In the genomic region with DNA sequence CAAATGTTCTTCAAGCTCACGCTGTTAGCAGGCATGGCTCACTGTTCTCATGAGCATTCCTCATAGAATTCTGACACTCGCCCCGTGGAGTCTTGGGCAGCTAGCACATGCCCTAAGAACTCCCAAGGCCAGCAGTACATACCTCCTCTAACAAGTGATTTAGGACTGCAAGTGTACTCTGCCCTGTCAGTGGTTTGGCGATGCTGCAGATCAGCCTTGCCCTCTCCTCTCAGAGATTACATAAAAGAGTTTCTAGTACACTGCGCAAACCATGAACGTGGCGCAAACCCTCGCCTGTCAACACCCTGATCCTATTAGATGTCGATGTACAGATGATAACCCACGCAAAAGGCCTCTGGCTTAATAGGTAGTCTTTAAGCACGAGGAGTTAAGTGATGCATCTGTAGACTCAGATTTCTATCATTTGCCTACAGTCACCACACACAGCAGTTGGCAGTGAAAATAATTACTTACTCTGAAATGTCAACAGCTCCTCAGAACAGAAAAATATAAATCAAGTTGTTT, we compare ENCODE assay signal across 17 mouse cellular contexts. TPM values are rescaled to one million over a fixed set of nuclear protein-coding genes. Genes with fewer than 3 reads are reported as not detected.
A peak's percentile ranks its signal among the peaks of the same experiment; 100 is the strongest.
DNase-seq lines count a peak whose midpoint lies in the region; ATAC-seq and TF ChIP-seq lines count a peak whose summit lies in the region.
"Had no signal": no experiment of that assay in that cellular context is flagged by ENCODE, and none has a peak within 500 bp of the region (broad histone marks: within the 10 kb centered on the region; RNA-seq: fewer than 3 reads in every experiment).

No protein-coding gene starts in this region.

- no peak overlapping the region for H3K9ac ChIP-seq in forebrain, embryonic 13.5 days
- no peak overlapping the region for H3K9ac ChIP-seq in forebrain, embryonic 12.5 days
- no peak overlapping the region for H3K9ac ChIP-seq in limb, embryonic 14.5 days (ENCODE audit: low read depth, low read length, severe bottlenecking)
- H3K9ac ChIP-seq in kidney, embryonic 14.5 days (ENCODE audit: low read depth, low read length) = no peak overlapping the region
- H3K9ac ChIP-seq: liver, embryonic 14.5 days had no signal

- no peak overlapping the region for H3K4me3 ChIP-seq in forebrain, embryonic 13.5 days
- H3K4me3 ChIP-seq in forebrain, embryonic 12.5 days (replicated peaks) = no peak overlapping the region
- no peak overlapping the region for H3K4me3 ChIP-seq in limb, embryonic 14.5 days (replicated peaks; ENCODE audit: low read length)
- no peak overlapping the region for H3K4me3 ChIP-seq in limb, embryonic 10.5 days
- no peak overlapping the region for H3K4me3 ChIP-seq in kidney, embryonic 14.5 days (ENCODE audit: low read length)
- H3K4me3 ChIP-seq: heart, embryonic 10.5 days; megakaryocyte, embryonic 14.5 days; myocyte had no signal

- DNase-seq in limb, embryonic 14.5 days (ENCODE audit: low spot score) = no peak
- no peak for DNase-seq in limb, embryonic 10.5 days (ENCODE audit: low spot score)
- peak; percentile 43 to 56 for DNase-seq in adrenal gland, postnatal 36 days
- peak; percentile 75 for DNase-seq in gonadal fat pad, adult 2 months (ENCODE audit: low read depth)
- DNase-seq: kidney, adult 2 months; kidney, postnatal 4 days; layer of hippocampus, postnatal 36 days had no signal

- H3K9me3 ChIP-seq in forebrain, embryonic 13.5 days (replicated peaks) = no peaks in the 10 kb centered on the region
- H3K9me3 ChIP-seq in forebrain, embryonic 12.5 days = no peaks in the 10 kb centered on the region
- H3K9me3 ChIP-seq in limb, embryonic 14.5 days (ENCODE audit: control insufficient read depth, low read length) = no peaks in the 10 kb centered on the region
- no peaks in the 10 kb centered on the region for H3K9me3 ChIP-seq in limb, embryonic 10.5 days (replicated peaks)
- H3K9me3 ChIP-seq in kidney, embryonic 14.5 days (ENCODE audit: control insufficient read depth, low read length) = no peaks in the 10 kb centered on the region
- H3K9me3 ChIP-seq: heart, embryonic 10.5 days had no signal

- 71% methylated on average over 11 of the region's 11 CpGs for WGBS in forebrain, embryonic 13.5 days
- whole genome bisulfite sequencing in forebrain, embryonic 12.5 days = 79% methylated on average over 11 of the region's 11 CpGs
- 58% methylated on average over 11 of the region's 11 CpGs for WGBS in limb, embryonic 14.5 days
- 65% methylated on average over 11 of the region's 11 CpGs for WGBS in limb, embryonic 10.5 days
- 78% methylated on average over 11 of the region's 11 CpGs for WGBS in kidney, embryonic 14.5 days

- H3K4me1 ChIP-seq in forebrain, embryonic 13.5 days = peaks cover 22% of the 10 kb centered on the region
- peaks cover 15% of the 10 kb centered on the region for H3K4me1 ChIP-seq in forebrain, embryonic 12.5 days
- peaks cover 8% of the 10 kb centered on the region for H3K4me1 ChIP-seq in limb, embryonic 14.5 days (ENCODE audit: control insufficient read depth, insufficient read depth, low read length)
- H3K4me1 ChIP-seq in limb, embryonic 10.5 days = peaks cover 36% of the 10 kb centered on the region
- H3K4me1 ChIP-seq in kidney, embryonic 14.5 days (ENCODE audit: control insufficient read depth, insufficient read depth, low read length) = no peaks in the 10 kb centered on the region
- H3K4me1 ChIP-seq: megakaryocyte, embryonic 14.5 days had no signal

- H3K27me3 ChIP-seq in forebrain, embryonic 13.5 days = peaks cover 14% of the 10 kb centered on the region; the same call in 1 of the 2 replicates
- H3K27me3 ChIP-seq in forebrain, embryonic 12.5 days = peaks cover 10% of the 10 kb centered on the region; the same call in 1 of the 2 replicates
- no peaks in the 10 kb centered on the region for H3K27me3 ChIP-seq in limb, embryonic 14.5 days (ENCODE audit: control insufficient read depth, insufficient read depth, low read length)
- 0 out of 2 replicates have a peak, but pooled peaks cover 4% of the 10 kb centered on the region for H3K27me3 ChIP-seq in limb, embryonic 10.5 days (ENCODE audit: low read depth, poor library complexity, severe bottlenecking)
- H3K27me3 ChIP-seq in kidney, embryonic 14.5 days (ENCODE audit: control insufficient read depth, insufficient read depth, low read length) = no peaks in the 10 kb centered on the region
- H3K27me3 ChIP-seq: megakaryocyte, embryonic 14.5 days had no signal

- no peak for TF ChIP-seq POLR2A in limb, embryonic 14.5 days (IDR thresholded peaks at IDR 0.05; ENCODE audit: borderline replicate concordance, extremely low read depth, insufficient read depth, insufficient read length)

- no peaks in the 10 kb centered on the region for H3K36me3 ChIP-seq in forebrain, embryonic 13.5 days (ENCODE audit: poor library complexity, severe bottlenecking)
- H3K36me3 ChIP-seq in forebrain, embryonic 12.5 days (replicated peaks) = no peaks in the 10 kb centered on the region
- no peaks in the 10 kb centered on the region for H3K36me3 ChIP-seq in limb, embryonic 14.5 days (ENCODE audit: control insufficient read depth, insufficient read depth, low read length)
- no peaks in the 10 kb centered on the region for H3K36me3 ChIP-seq in limb, embryonic 10.5 days
- no peaks in the 10 kb centered on the region for H3K36me3 ChIP-seq in kidney, embryonic 14.5 days (ENCODE audit: control insufficient read depth, insufficient read depth, low read length)
- H3K36me3 ChIP-seq: heart, embryonic 10.5 days had no signal

- H3K4me2 ChIP-seq in forebrain, embryonic 13.5 days = no peak overlapping the region
- H3K4me2 ChIP-seq in forebrain, embryonic 12.5 days = no peak overlapping the region
- no peak overlapping the region for H3K4me2 ChIP-seq in limb, embryonic 14.5 days (replicated peaks; ENCODE audit: low read depth, low read length, severe bottlenecking)
- H3K4me2 ChIP-seq in kidney, embryonic 14.5 days (replicated peaks; ENCODE audit: low read depth, low read length) = no peak overlapping the region

- H3K27ac ChIP-seq in forebrain, embryonic 13.5 days = peak overlapping the region; percentile 8; the same call in 1 of the 2 replicates
- no peak overlapping the region for H3K27ac ChIP-seq in forebrain, embryonic 12.5 days
- H3K27ac ChIP-seq in limb, embryonic 14.5 days (replicated peaks; ENCODE audit: low read depth, low read length) = 0 out of 2 replicates have a peak overlapping the region, but pooled peaks have one; percentile 3
- no peak overlapping the region for H3K27ac ChIP-seq in limb, embryonic 10.5 days
- no peak overlapping the region for H3K27ac ChIP-seq in kidney, embryonic 14.5 days (ENCODE audit: low read depth, low read length)
- H3K27ac ChIP-seq: heart, embryonic 10.5 days; liver, embryonic 14.5 days had no signal

- ATAC-seq in forebrain, embryonic 13.5 days = no peak; the same call in 1 of the 2 replicates
- ATAC-seq in forebrain, embryonic 12.5 days (ENCODE audit: low FRiP score) = no peak
- ATAC-seq in limb, embryonic 14.5 days (ENCODE audit: low FRiP score, low read depth) = no peak
- ATAC-seq in kidney, embryonic 14.5 days (ENCODE audit: low FRiP score, low TSS enrichment) = no peak
- ATAC-seq: lung, postnatal 0 days had no signal

RNA-seq across cellular contexts. Expression of gene Lrtm1, which starts 11.9 kb away (rescaled TPM):
- 0.18 and 0.26 TPM in 2 replicates for polyA plus RNA-seq in forebrain, embryonic 13.5 days (2015; fragmentation: Nextera tagmentation; extraction: Ambion mirVana)
- 0.09 and 0.26 TPM in 2 replicates for polyA plus RNA-seq in forebrain, embryonic 12.5 days (2016; fragmentation: Nextera tagmentation; extraction: Ambion mirVana)
- polyA plus RNA-seq in limb, embryonic 14.5 days (2012; rRNA removed) = 0.53 and 0.60 TPM in 2 replicates
- 0.84 and 1.4 TPM in 2 replicates for polyA plus RNA-seq in limb, embryonic 14.5 days (2014; fragmentation: Nextera tagmentation; extraction: Ambion mirVana)
- not detected in 2 replicates for polyA plus RNA-seq in limb, embryonic 10.5 days (2016; fragmentation: Nextera tagmentation; extraction: Ambion mirVana)
- not detected for total RNA-seq in adrenal gland, postnatal 36 days (2021)
- 1.0 and 1.2 TPM in 2 replicates for polyA plus RNA-seq in gonadal fat pad, adult 2 months (2012; rRNA removed)
- polyA plus RNA-seq in kidney, embryonic 14.5 days (2014; fragmentation: Nextera tagmentation; extraction: Ambion mirVana) = 0.03 and 0.09 TPM in 2 replicates
- total RNA-seq: ES-E14; layer of hippocampus, postnatal 36 days; left cerebral cortex, postnatal 36 days had no signal
- polyA plus RNA-seq: lung, postnatal 0 days had no signal

Comparison
In these comparisons a context has a peak if more than half of its experiments do, and no peak if none do; other contexts are left out.
1. H3K27ac ChIP-seq: peak in forebrain, embryonic 13.5 days (single experiment) and limb, embryonic 14.5 days (single experiment); none in forebrain, embryonic 12.5 days (single experiment), limb, embryonic 10.5 days (single experiment) and kidney, embryonic 14.5 days (single experiment).
2. DNase-seq: peak in adrenal gland, postnatal 36 days (2 of 2) and gonadal fat pad, adult 2 months (single experiment); none in limb, embryonic 14.5 days (single experiment) and limb, embryonic 10.5 days (single experiment).